Mouse (Mus musculus): ENCODE results near the gene Top1. TPM values are rescaled to one million over a fixed set of nuclear protein-coding genes. Genes with fewer than 3 reads are reported as not detected.

Top1 gene
- total and polyA plus RNA-seq, 2 experiments from 2014 or later, result 31.1 to 52.2 TPM

GRCm38 (mm10) chr2:160613186-160613919 is 32.3 kb upstream of the Top1 start:
- no peak overlapping the region for H3K4me2 ChIP-seq (ENCODE audit: low read depth, low read length, poor library complexity, severe bottlenecking)
- H3K9me3 ChIP-seq (ENCODE audit: low read length), result no peaks in the 10 kb centered on the region
- H3K4me1 ChIP-seq (ENCODE audit: insufficient read depth, low read length), result no peaks in the 10 kb centered on the region
- no peaks in the 10 kb centered on the region for H3K36me3 ChIP-seq (ENCODE audit: insufficient read depth, low read length)
- H3K9ac ChIP-seq (replicated peaks; ENCODE audit: low read length, poor library complexity, severe bottlenecking), result no peak overlapping the region
- WGBS, result 75% methylated on average over 5 of the region's 5 CpGs
- ATAC-seq (ENCODE audit: low FRiP score) (no peak), DNase-seq (ENCODE audit: low spot score) (no peak)
- no peaks in the 10 kb centered on the region for H3K27me3 ChIP-seq (ENCODE audit: insufficient read depth, low read length)
- H3K27ac ChIP-seq (ENCODE audit: low read depth, low read length), result no peak overlapping the region
- no peak for TF ChIP-seq CTCF (IDR thresholded peaks at IDR 0.05)
- no peak overlapping the region for H3K4me3 ChIP-seq (ENCODE audit: low read depth, low read length)

GRCm38 (mm10) chr2:160617741-160618140 is 27.9 kb upstream of the Top1 start:
- H3K9ac ChIP-seq (replicated peaks; ENCODE audit: low read length, poor library complexity, severe bottlenecking), result no peak overlapping the region
- no peaks in the 10 kb centered on the region for H3K9me3 ChIP-seq (ENCODE audit: low read length)
- no peaks in the 10 kb centered on the region for H3K36me3 ChIP-seq (ENCODE audit: insufficient read depth, low read length)
- ATAC-seq (ENCODE audit: low FRiP score), result no peak
- no peak overlapping the region for H3K4me3 ChIP-seq (ENCODE audit: low read depth, low read length)
- no peak overlapping the region for H3K27ac ChIP-seq (ENCODE audit: low read depth, low read length)
- TF ChIP-seq CTCF (IDR thresholded peaks at IDR 0.05), result no peak
- H3K4me1 ChIP-seq (ENCODE audit: insufficient read depth, low read length), result no peaks in the 10 kb centered on the region
- 91% methylated on average over 6 of the region's 6 CpGs for WGBS
- no peaks in the 10 kb centered on the region for H3K27me3 ChIP-seq (ENCODE audit: insufficient read depth, low read length)
- no peak for DNase-seq (ENCODE audit: low spot score)
- H3K4me2 ChIP-seq (ENCODE audit: low read depth, low read length, poor library complexity, severe bottlenecking), result no peak overlapping the region

GRCm38 (mm10) chr2:160618619-160619220 is 27.0 kb upstream of the Top1 start:
- ATAC-seq (ENCODE audit: low FRiP score) (no peak), DNase-seq (ENCODE audit: low spot score) (peak; percentile 39)
- Histone ChIP-seq H3K4me3 (ENCODE audit: low read depth, low read length) (no peak overlapping the region), H3K27me3 (ENCODE audit: insufficient read depth, low read length) (no peaks in the 10 kb centered on the region), H3K9me3 (ENCODE audit: low read length) (no peaks in the 10 kb centered on the region), H3K27ac (ENCODE audit: low read depth, low read length) (no peak overlapping the region), H3K4me1 (ENCODE audit: insufficient read depth, low read length) (no peaks in the 10 kb centered on the region), H3K36me3 (ENCODE audit: insufficient read depth, low read length) (no peaks in the 10 kb centered on the region), H3K4me2 (ENCODE audit: low read depth, low read length, poor library complexity, severe bottlenecking) (no peak overlapping the region), H3K9ac (replicated peaks; ENCODE audit: low read length, poor library complexity, severe bottlenecking) (no peak overlapping the region)
- TF ChIP-seq CTCF (IDR thresholded peaks at IDR 0.05), result no peak
- 70% methylated on average over 6 of the region's 6 CpGs for WGBS

- Histone ChIP-seq H3K4me2 (ENCODE audit: low read depth, low read length, poor library complexity, severe bottlenecking) (no peak overlapping the region), H3K36me3 (ENCODE audit: insufficient read depth, low read length) (no peaks in the 10 kb centered on the region), H3K27ac (ENCODE audit: low read depth, low read length) (no peak overlapping the region), H3K4me3 (ENCODE audit: low read depth, low read length) (no peak overlapping the region), H3K4me1 (ENCODE audit: insufficient read depth, low read length) (no peaks in the 10 kb centered on the region), H3K9me3 (ENCODE audit: low read length) (no peaks in the 10 kb centered on the region), H3K9ac (replicated peaks; ENCODE audit: low read length, poor library complexity, severe bottlenecking) (no peak overlapping the region), H3K27me3 (ENCODE audit: insufficient read depth, low read length) (no peaks in the 10 kb centered on the region)
- DNase-seq (ENCODE audit: low spot score) (no peak), ATAC-seq (ENCODE audit: low FRiP score) (no peak)
- no peak for TF ChIP-seq CTCF (IDR thresholded peaks at IDR 0.05)
- WGBS, result 94% methylated on average over 5 of the region's 5 CpGs
Measured at GRCm38 (mm10) chr2:160619300-160619699, 26.4 kb upstream of the Top1 start.

GRCm38 (mm10) chr2:160619831-160620230 is 25.9 kb upstream of the Top1 start:
- H3K4me1 ChIP-seq (ENCODE audit: insufficient read depth, low read length), result no peaks in the 10 kb centered on the region
- H3K9me3 ChIP-seq (ENCODE audit: low read length), result no peaks in the 10 kb centered on the region
- no peaks in the 10 kb centered on the region for H3K27me3 ChIP-seq (ENCODE audit: insufficient read depth, low read length)
- no peaks in the 10 kb centered on the region for H3K36me3 ChIP-seq (ENCODE audit: insufficient read depth, low read length)
- DNase-seq (ENCODE audit: low spot score) (peak; percentile 72), ATAC-seq (ENCODE audit: low FRiP score) (no peak)
- no peak overlapping the region for H3K9ac ChIP-seq (replicated peaks; ENCODE audit: low read length, poor library complexity, severe bottlenecking)
- WGBS, result 52% methylated on average over 9 of the region's 9 CpGs
- no peak overlapping the region for H3K4me2 ChIP-seq (ENCODE audit: low read depth, low read length, poor library complexity, severe bottlenecking)
- no peak overlapping the region for H3K27ac ChIP-seq (ENCODE audit: low read depth, low read length)
- no peak overlapping the region for H3K4me3 ChIP-seq (ENCODE audit: low read depth, low read length)
- TF ChIP-seq CTCF (IDR thresholded peaks at IDR 0.05), result no peak

- Histone ChIP-seq H3K36me3 (ENCODE audit: insufficient read depth, low read length) (no peaks in the 10 kb centered on the region), H3K4me1 (ENCODE audit: insufficient read depth, low read length) (no peaks in the 10 kb centered on the region), H3K27me3 (ENCODE audit: insufficient read depth, low read length) (no peaks in the 10 kb centered on the region), H3K4me2 (ENCODE audit: low read depth, low read length, poor library complexity, severe bottlenecking) (no peak overlapping the region), H3K9me3 (ENCODE audit: low read length) (no peaks in the 10 kb centered on the region), H3K4me3 (ENCODE audit: low read depth, low read length) (no peak overlapping the region), H3K9ac (replicated peaks; ENCODE audit: low read length, poor library complexity, severe bottlenecking) (no peak overlapping the region), H3K27ac (ENCODE audit: low read depth, low read length) (no peak overlapping the region; the same call in 1 of the 2 replicates)
- no peak for TF ChIP-seq CTCF (IDR thresholded peaks at IDR 0.05)
- WGBS, result 81% methylated on average over 6 of the region's 6 CpGs
- DNase-seq (ENCODE audit: low spot score) (no peak), ATAC-seq (ENCODE audit: low FRiP score) (no peak)
Measured at GRCm38 (mm10) chr2:160620279-160620963, 25.3 kb upstream of the Top1 start.
